Mouse (Mus musculus) lung, adult 18-20 months (tissue): ENCODE data around the gene BC030500.

Source experiments
- DNase-seq, 2 experiments: peaks; one replicate each; pipeline ENCODE4 v3.0.0; 2022; ENCODE audit warnings: mixed read lengths in 2 of 2

BC030500 gene

GRCm38 (mm10) chr8:58911677-58912076 lies at the start of gene BC030500:
BC030500 (plus strand) TSS chr8:58911755.
- no peak for DNase-seq

- no peak for DNase-seq
Measured at GRCm38 (mm10) chr8:58886405-58886804, 25.1 kb upstream of the BC030500 start.

GRCm38 (mm10) chr8:58890591-58890990 lies 21.0 kb upstream of the BC030500 start:
- DNase-seq, result no peak

GRCm38 (mm10) chr8:58895960-58896359 lies 15.6 kb upstream of the BC030500 start:
- no peak for DNase-seq

GRCm38 (mm10) chr8:58904465-58904864 lies 7.1 kb upstream of the BC030500 start:
- no peak for DNase-seq

- no peak for DNase-seq
Measured at GRCm38 (mm10) chr8:58912196-58912839, 763 bp downstream of the BC030500 start, which contains the start of gene Galntl6. Galntl6 (minus strand) TSS chr8:58912640.

- DNase-seq, result no peak
Measured at GRCm38 (mm10) chr8:58912840-58913639, 1.5 kb downstream of the BC030500 start.

- DNase-seq, result no peak
Measured at GRCm38 (mm10) chr8:58913640-58913968, 2.0 kb downstream of the BC030500 start.

- DNase-seq, result no peak
Measured at GRCm38 (mm10) chr8:58915142-58915541, 3.6 kb downstream of the BC030500 start.

GRCm38 (mm10) chr8:58931066-58931465 lies 19.5 kb downstream of the BC030500 start:
- DNase-seq, result no peak

GRCm38 (mm10) chr8:58943773-58944172 lies 32.2 kb downstream of the BC030500 start:
- no peak for DNase-seq

GRCm38 (mm10) chr8:58957195-58957739 lies 45.7 kb downstream of the BC030500 start:
- no peak for DNase-seq
